In the genomic region with DNA sequence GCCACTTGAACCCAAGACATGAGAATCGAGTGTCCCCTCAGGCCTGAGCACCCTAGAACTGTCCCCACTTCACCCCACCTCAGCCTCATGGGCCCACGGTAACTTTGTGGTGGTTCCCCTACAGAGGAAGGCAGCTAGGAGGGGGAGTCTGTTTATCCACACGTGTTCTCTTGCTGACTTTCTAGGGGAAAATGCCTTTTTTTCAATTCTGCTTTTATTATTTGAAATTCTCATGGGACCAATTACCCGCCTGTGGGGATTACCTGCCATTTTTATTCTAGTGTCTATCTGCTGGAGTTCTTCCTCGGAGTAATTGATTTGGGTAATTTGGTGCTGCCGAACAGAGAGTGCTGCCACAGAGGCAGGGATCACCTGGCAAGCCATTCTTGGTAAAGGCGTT, we compare ENCODE assay signal across 26 mouse cellular contexts. TPM values are rescaled to one million over a fixed set of nuclear protein-coding genes. Genes with fewer than 3 reads are reported as not detected.
DNase-seq lines count a peak whose midpoint lies in the region; ATAC-seq and TF ChIP-seq lines count a peak whose summit lies in the region.
"Had no signal": no experiment of that assay in that cellular context is flagged by ENCODE, and none has a peak within 500 bp of the region (broad histone marks: within the 10 kb centered on the region; RNA-seq: fewer than 3 reads in every experiment).

No protein-coding gene starts in this region.

- H3K4me3 ChIP-seq in heart, adult 2 months: no peak overlapping the region
- no peak overlapping the region for H3K4me3 ChIP-seq in heart, embryonic 13.5 days
- no peak overlapping the region for H3K4me3 ChIP-seq in brown adipose tissue, adult 24 weeks (ENCODE audit: insufficient read depth, low read depth, low read length)
- no peak overlapping the region for H3K4me3 ChIP-seq in hindbrain, embryonic 12.5 days
- H3K4me3 ChIP-seq: embryonic facial prominence, embryonic 12.5 days; embryonic facial prominence, embryonic 15.5 days; forebrain, embryonic 12.5 days; forebrain, embryonic 15.5 days; hindbrain, embryonic 10.5 days had no signal

- no peak overlapping the region for H3K9ac ChIP-seq in heart, adult 2 months (ENCODE audit: low read depth, low read length)
- no peak overlapping the region for H3K9ac ChIP-seq in heart, embryonic 13.5 days
- H3K9ac ChIP-seq in hindbrain, embryonic 12.5 days: no peak overlapping the region
- H3K9ac ChIP-seq: embryonic facial prominence, embryonic 12.5 days; embryonic facial prominence, embryonic 15.5 days; forebrain, embryonic 12.5 days; forebrain, embryonic 15.5 days; hindbrain, embryonic 14.5 days had no signal

- no peak for TF ChIP-seq CTCF in heart, adult 2 months (IDR thresholded peaks at IDR 0.05)

- H3K79me2 ChIP-seq in heart, adult 2 months (replicated peaks; ENCODE audit: control insufficient read depth, insufficient read depth, low read length): no peaks in the 10 kb centered on the region; the same call in 1 of the 2 replicates

- no peak for DNase-seq in heart, adult 2 months
- DNase-seq in heart, postnatal 10 days: no peak
- DNase-seq in heart, postnatal 36 days: no peak
- DNase-seq in A20 (ENCODE audit: low read depth, low spot score): peak; percentile 16
- DNase-seq: adrenal gland, adult 8-10 months; adrenal gland, postnatal 25 days; cerebellum, adult 18-20 months; cerebellum, adult 9-10 months; gastrocnemius, postnatal 14 days; heart, adult 11 months; heart, postnatal 14 days; kidney, adult 18-20 months; kidney, adult 9 months had no signal

- TF ChIP-seq POLR2A in heart, adult 2 months (IDR thresholded peaks at IDR 0.05; ENCODE audit: insufficient read depth, low read depth, low read length): no peak

- no peaks in the 10 kb centered on the region for H3K9me3 ChIP-seq in heart, embryonic 13.5 days
- H3K9me3 ChIP-seq in hindbrain, embryonic 12.5 days (replicated peaks): no peaks in the 10 kb centered on the region
- H3K9me3 ChIP-seq: embryonic facial prominence, embryonic 12.5 days; embryonic facial prominence, embryonic 15.5 days; forebrain, embryonic 12.5 days; forebrain, embryonic 15.5 days; hindbrain, embryonic 10.5 days had no signal

- TF ChIP-seq EP300 in heart, adult 2 months (IDR thresholded peaks at IDR 0.05; ENCODE audit: insufficient read depth, low read depth, low read length): no peak

- intact Hi-C loops in heart, adult 2 months (cut with DNase I): loop anchor here (2.0 kb wide), 1 partner anchor 25 kb away; no protein-coding TSS in a partner anchor
- intact Hi-C loops in heart, postnatal 10 days (cut with DNase I): no loop called here
- intact Hi-C loops in heart, postnatal 36 days (cut with DNase I): no loop called here

- H3K4me1 ChIP-seq in heart, adult 2 months (ENCODE audit: control insufficient read depth, insufficient read depth, low read length): peaks cover 64% of the 10 kb centered on the region
- peaks cover 100% of the 10 kb centered on the region for H3K4me1 ChIP-seq in heart, embryonic 13.5 days
- peaks cover 77% of the 10 kb centered on the region for H3K4me1 ChIP-seq in brown adipose tissue, adult 24 weeks (ENCODE audit: control insufficient read depth, insufficient read depth, insufficient read length, low read length)
- peaks cover 16% of the 10 kb centered on the region for H3K4me1 ChIP-seq in hindbrain, embryonic 12.5 days

- no peaks in the 10 kb centered on the region for H3K27me3 ChIP-seq in heart, adult 2 months (ENCODE audit: control insufficient read depth, insufficient read depth, low read length)
- 0 out of 2 replicates have a peak, but pooled peaks cover 4% of the 10 kb centered on the region for H3K27me3 ChIP-seq in heart, embryonic 13.5 days (replicated peaks)
- 0 out of 2 replicates have a peak, but pooled peaks cover 5% of the 10 kb centered on the region for H3K27me3 ChIP-seq in hindbrain, embryonic 12.5 days
- H3K27me3 ChIP-seq: embryonic facial prominence, embryonic 15.5 days; forebrain, embryonic 15.5 days had no signal

- no peak overlapping the region for H3K4me2 ChIP-seq in heart, embryonic 13.5 days
- no peak overlapping the region for H3K4me2 ChIP-seq in hindbrain, embryonic 12.5 days (replicated peaks)
- H3K4me2 ChIP-seq: embryonic facial prominence, embryonic 12.5 days; embryonic facial prominence, embryonic 15.5 days; forebrain, embryonic 12.5 days; forebrain, embryonic 15.5 days; hindbrain, embryonic 14.5 days had no signal

- H3K36me3 ChIP-seq in heart, adult 2 months (ENCODE audit: control insufficient read depth, insufficient read depth, low read length): peaks cover 20% of the 10 kb centered on the region
- no peaks in the 10 kb centered on the region for H3K36me3 ChIP-seq in heart, embryonic 13.5 days
- H3K36me3 ChIP-seq in hindbrain, embryonic 12.5 days: no peaks in the 10 kb centered on the region
- H3K36me3 ChIP-seq: embryonic facial prominence, embryonic 12.5 days; embryonic facial prominence, embryonic 15.5 days; forebrain, embryonic 12.5 days; forebrain, embryonic 15.5 days; hindbrain, embryonic 10.5 days had no signal

- no peak for ATAC-seq in heart, embryonic 13.5 days (ENCODE audit: extremely low read depth, insufficient number of reproducible peaks, low FRiP score, low TSS enrichment)
- no peak for ATAC-seq in hindbrain, embryonic 12.5 days (ENCODE audit: low FRiP score)
- ATAC-seq: activated CD4-positive, CD25-positive, alpha-beta regulatory T cell, adult 4 months; CD4-positive, CD25-positive, alpha-beta regulatory T cell, adult 4 months; forebrain, embryonic 15.5 days; hindbrain, postnatal 0 days; inflammation-experienced regulatory T-cells, adult 6 months had no signal

- H3K27ac ChIP-seq in heart, adult 2 months: peak overlapping the region; percentile 64
- peak overlapping the region; percentile 91; the same call in 1 of the 2 replicates for H3K27ac ChIP-seq in heart, embryonic 13.5 days (replicated peaks)
- peak overlapping the region; percentile 72 for H3K27ac ChIP-seq in brown adipose tissue, adult 24 weeks (replicated peaks; ENCODE audit: low read depth, low read length)
- H3K27ac ChIP-seq in hindbrain, embryonic 12.5 days: no peak overlapping the region
- H3K27ac ChIP-seq: embryonic facial prominence, embryonic 12.5 days; embryonic facial prominence, embryonic 15.5 days; forebrain, embryonic 12.5 days; forebrain, embryonic 15.5 days; hindbrain, embryonic 10.5 days; hindbrain, embryonic 14.5 days; hindbrain, postnatal 0 days had no signal

- WGBS in heart, adult 2 months: 72% methylated on average over 7 of the region's 7 CpGs
- 71% methylated on average over 7 of the region's 7 CpGs for WGBS in heart, embryonic 13.5 days
- 67% methylated on average over 7 of the region's 7 CpGs for WGBS in hindbrain, embryonic 12.5 days

RNA-seq across cellular contexts. Expression of gene Dab2ip, which starts 35.8 kb away (rescaled TPM):
- 10 to 100 TPM; 45.6 to 47.9 TPM for total RNA-seq in heart, adult 2 months (2021)
- 34.5 and 37.5 TPM in 2 replicates for polyA plus RNA-seq in heart, adult 2 months (2012; rRNA removed)
- 10 to 100 TPM; 55.7 to 64.7 TPM for total RNA-seq in heart, postnatal 10 days (2021)
- polyA plus RNA-seq in heart, embryonic 13.5 days (2015; fragmentation: Nextera tagmentation; extraction: Ambion mirVana): 40.0 and 48.9 TPM in 2 replicates
- total RNA-seq in heart, postnatal 36 days (2021): 10 to 100 TPM; 41.7 to 54.2 TPM
- 14.3 and 19.1 TPM in 2 replicates for polyA plus RNA-seq in brown adipose tissue, adult 24 weeks (2012; ENCODE audit: insufficient read depth, insufficient read length, missing spikeins)
- polyA plus RNA-seq in hindbrain, embryonic 12.5 days (2016; fragmentation: Nextera tagmentation; extraction: Ambion mirVana): 64.8 and 68.1 TPM in 2 replicates
